9 mouse cellular contexts compared by ENCODE assay signal in genomic region chr14:118674705-118675139, GRCm38 (mm10). TPM values are rescaled to one million over a fixed set of nuclear protein-coding genes. Genes with fewer than 3 reads are reported as not detected.
DNase-seq lines count a peak whose midpoint lies in the region; ATAC-seq and TF ChIP-seq lines count a peak whose summit lies in the region.
"Had no signal": no experiment of that assay in that cellular context is flagged by ENCODE, and none has a peak within 500 bp of the region (broad histone marks: within the 10 kb centered on the region; RNA-seq: fewer than 3 reads in every experiment).

No protein-coding gene starts in this region.

- peak; percentile 29 for DNase-seq in forebrain, postnatal 0 days
- DNase-seq in forebrain, embryonic 10.5 days (ENCODE audit: extremely low spot score, low spot score), result no peak
- DNase-seq in right cerebral cortex, postnatal 10 days (ENCODE audit: low spot score in 2 of 2), result peak; percentile 60 to 61
- no peak for DNase-seq in right cerebral cortex, postnatal 25 days
- DNase-seq in heart, postnatal 10 days, result peak; percentile 72
- DNase-seq in splenic B cell, adult 2 months (ENCODE audit: low read depth, low spot score), result peak; percentile 35
- DNase-seq in left cerebral cortex, postnatal 14 days (ENCODE audit: low spot score in 2 of 2), result no peak

- H3K4me2 ChIP-seq in forebrain, postnatal 0 days (ENCODE audit: low read depth), result no peak overlapping the region
- H3K4me2 ChIP-seq in hindbrain, embryonic 13.5 days, result no peak overlapping the region
- H3K4me2 ChIP-seq: embryonic facial prominence, embryonic 13.5 days had no signal

- TF ChIP-seq CTCF in forebrain, postnatal 0 days (IDR thresholded peaks at IDR 0.05; ENCODE audit: low read depth), result no peak

- H3K4me1 ChIP-seq in forebrain, postnatal 0 days (ENCODE audit: insufficient read depth), result no peaks in the 10 kb centered on the region
- H3K4me1 ChIP-seq in forebrain, embryonic 10.5 days, result peaks cover 16% of the 10 kb centered on the region
- 0 out of 2 replicates have a peak, but pooled peaks cover 10% of the 10 kb centered on the region for H3K4me1 ChIP-seq in hindbrain, embryonic 13.5 days (replicated peaks)

- H3K27ac ChIP-seq in forebrain, postnatal 0 days (ENCODE audit: low read depth, low read length), result no peak overlapping the region
- no peak overlapping the region for H3K27ac ChIP-seq in forebrain, embryonic 10.5 days
- no peak overlapping the region for H3K27ac ChIP-seq in hindbrain, embryonic 13.5 days
- H3K27ac ChIP-seq: embryonic facial prominence, embryonic 13.5 days had no signal

- H3K9ac ChIP-seq in forebrain, postnatal 0 days, result no peak overlapping the region
- no peak overlapping the region for H3K9ac ChIP-seq in hindbrain, embryonic 13.5 days
- H3K9ac ChIP-seq: embryonic facial prominence, embryonic 13.5 days had no signal

- no peaks in the 10 kb centered on the region for H3K36me3 ChIP-seq in forebrain, postnatal 0 days (ENCODE audit: insufficient read depth)
- no peaks in the 10 kb centered on the region for H3K36me3 ChIP-seq in forebrain, embryonic 10.5 days (replicated peaks)
- H3K36me3 ChIP-seq in splenic B cell, adult 2 months (ENCODE audit: control insufficient read depth, insufficient read depth, low read length, poor library complexity, severe bottlenecking), result no peaks in the 10 kb centered on the region
- no peaks in the 10 kb centered on the region for H3K36me3 ChIP-seq in hindbrain, embryonic 13.5 days
- H3K36me3 ChIP-seq: embryonic facial prominence, embryonic 13.5 days had no signal

- H3K9me3 ChIP-seq in forebrain, postnatal 0 days (ENCODE audit: low read length), result no peaks in the 10 kb centered on the region
- H3K9me3 ChIP-seq in forebrain, embryonic 10.5 days, result no peaks in the 10 kb centered on the region
- H3K9me3 ChIP-seq in hindbrain, embryonic 13.5 days, result no peaks in the 10 kb centered on the region
- H3K9me3 ChIP-seq: embryonic facial prominence, embryonic 13.5 days had no signal

- intact Hi-C loops in heart, postnatal 10 days (cut with DNase I), result no loop called here
- intact Hi-C loops in left cerebral cortex, postnatal 14 days (cut with DNase I), result no loop called here

- 59% methylated on average over 11 of the region's 11 CpGs for WGBS in forebrain, postnatal 0 days
- 90% methylated on average over 11 of the region's 11 CpGs for WGBS in forebrain, embryonic 10.5 days
- WGBS in hindbrain, embryonic 13.5 days, result 84% methylated on average over 11 of the region's 11 CpGs

- H3K4me3 ChIP-seq in forebrain, postnatal 0 days (ENCODE audit: low read depth, low read length), result no peak overlapping the region
- no peak overlapping the region for H3K4me3 ChIP-seq in forebrain, embryonic 10.5 days
- no peak overlapping the region for H3K4me3 ChIP-seq in hindbrain, embryonic 13.5 days
- H3K4me3 ChIP-seq: embryonic facial prominence, embryonic 13.5 days had no signal

- ATAC-seq in forebrain, postnatal 0 days, result 0 out of 2 replicates have a peak, but pooled peaks have one; percentile 18
- ATAC-seq in hindbrain, embryonic 13.5 days (ENCODE audit: low FRiP score), result no peak

- no peaks in the 10 kb centered on the region for H3K27me3 ChIP-seq in forebrain, postnatal 0 days (ENCODE audit: insufficient read depth, low read length)
- no peaks in the 10 kb centered on the region for H3K27me3 ChIP-seq in forebrain, embryonic 10.5 days (ENCODE audit: poor library complexity, severe bottlenecking)
- no peaks in the 10 kb centered on the region for H3K27me3 ChIP-seq in splenic B cell, adult 2 months (ENCODE audit: control insufficient read depth, insufficient read depth, low read length, poor library complexity, severe bottlenecking)
- H3K27me3 ChIP-seq in hindbrain, embryonic 13.5 days, result no peaks in the 10 kb centered on the region

RNA-seq across cellular contexts. Expression of gene Abcc4, which starts 31.3 kb away (rescaled TPM):
- 1.7 and 4.1 TPM in 2 replicates for total RNA-seq in forebrain, postnatal 0 days (2014; rRNA removed)
- 1.2 and 2.0 TPM in 2 replicates for polyA plus RNA-seq in forebrain, postnatal 0 days (2015; fragmentation: Nextera tagmentation; extraction: Ambion mirVana)
- 3.0 and 3.6 TPM in 2 replicates for polyA plus RNA-seq in forebrain, embryonic 10.5 days (2016; fragmentation: Nextera tagmentation; extraction: Ambion mirVana)
- 1 to 10 TPM; 5.2 to 6.2 TPM for total RNA-seq in heart, postnatal 10 days (2021)
- 1 to 10 TPM; 7.9 to 9.6 TPM for total RNA-seq in left cerebral cortex, postnatal 14 days (2021)
- polyA plus RNA-seq in hindbrain, embryonic 13.5 days (2015; fragmentation: Nextera tagmentation; extraction: Ambion mirVana), result 1.9 and 2.0 TPM in 2 replicates

Comparison
In these comparisons a context has a peak if more than half of its experiments do, and no peak if none do; other contexts are left out.
1. DNase-seq: peak in forebrain, postnatal 0 days (single experiment), right cerebral cortex, postnatal 10 days (2 of 2), heart, postnatal 10 days (2 of 2) and splenic B cell, adult 2 months (single experiment); none in forebrain, embryonic 10.5 days (single experiment), right cerebral cortex, postnatal 25 days (single experiment) and left cerebral cortex, postnatal 14 days (0 of 2).